Mouse (Mus musculus) adrenal gland, adult 2 months (tissue): ENCODE data around the gene Ccdc30. TPM values are rescaled to one million over a fixed set of nuclear protein-coding genes. Genes with fewer than 3 reads are reported as not detected.
"Not testable (repeated sequence)": the region's sequence is repeated elsewhere in the genome, so short reads cannot be mapped to it uniquely, and the experiment has no call there.

ENCODE experiments used
- DNase-seq: peaks from one replicate; pipeline ENCODE4 v3.0.0; 2021
- polyA plus RNA-seq: library from polyadenylated mRNA; depleted of rRNA; stranded (reverse); fragments of >200 nt; gene quantifications from 2 replicates; pipeline ENCODE4 v1.2.3, GENCODE M21; 2012; rRNA removed
- total RNA-seq, 2 experiments: library from RNA; stranded (reverse); gene quantifications; 2 replicates each; pipeline ENCODE4 v1.2.3; 2021

The Ccdc30 gene
- total and polyA plus RNA-seq, 3 experiments, result 2.5 to 23.9 (median 7.2) TPM

GRCm38 (mm10) chr4:119303291-119303690 is 112.0 kb downstream of the Ccdc30 start:
- peak; percentile 13 for DNase-seq

DNA sequence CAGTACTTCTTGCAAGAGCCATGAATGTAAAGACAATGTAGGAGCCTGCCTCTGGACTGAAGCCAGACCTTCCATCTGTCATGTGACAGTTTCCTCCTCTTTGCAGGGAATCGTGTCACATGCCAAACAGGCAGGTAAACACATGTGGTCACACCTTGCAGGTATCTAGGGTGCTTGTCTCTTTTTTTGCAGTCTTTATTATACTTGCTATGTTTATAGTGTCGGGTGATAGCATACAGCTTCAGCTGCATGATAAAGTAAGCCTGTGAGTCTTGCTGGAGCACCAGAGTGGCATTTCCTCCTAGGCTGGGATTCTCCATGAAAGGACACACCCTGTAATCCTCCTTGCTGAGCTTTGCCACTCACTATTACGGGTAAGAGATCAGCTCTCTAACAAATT is 113.5 kb downstream of the Ccdc30 start:
- DNase-seq, result no peak

GRCm38 (mm10) chr4:119300761-119301160 is 114.6 kb downstream of the Ccdc30 start:
- DNase-seq, result peak; percentile 50

GRCm38 (mm10) chr4:119297361-119297760 is 118.0 kb downstream of the Ccdc30 start:
- DNase-seq, result no peak

GRCm38 (mm10) chr4:119295134-119295453 is 120.2 kb downstream of the Ccdc30 start:
- no peak for DNase-seq

DNA sequence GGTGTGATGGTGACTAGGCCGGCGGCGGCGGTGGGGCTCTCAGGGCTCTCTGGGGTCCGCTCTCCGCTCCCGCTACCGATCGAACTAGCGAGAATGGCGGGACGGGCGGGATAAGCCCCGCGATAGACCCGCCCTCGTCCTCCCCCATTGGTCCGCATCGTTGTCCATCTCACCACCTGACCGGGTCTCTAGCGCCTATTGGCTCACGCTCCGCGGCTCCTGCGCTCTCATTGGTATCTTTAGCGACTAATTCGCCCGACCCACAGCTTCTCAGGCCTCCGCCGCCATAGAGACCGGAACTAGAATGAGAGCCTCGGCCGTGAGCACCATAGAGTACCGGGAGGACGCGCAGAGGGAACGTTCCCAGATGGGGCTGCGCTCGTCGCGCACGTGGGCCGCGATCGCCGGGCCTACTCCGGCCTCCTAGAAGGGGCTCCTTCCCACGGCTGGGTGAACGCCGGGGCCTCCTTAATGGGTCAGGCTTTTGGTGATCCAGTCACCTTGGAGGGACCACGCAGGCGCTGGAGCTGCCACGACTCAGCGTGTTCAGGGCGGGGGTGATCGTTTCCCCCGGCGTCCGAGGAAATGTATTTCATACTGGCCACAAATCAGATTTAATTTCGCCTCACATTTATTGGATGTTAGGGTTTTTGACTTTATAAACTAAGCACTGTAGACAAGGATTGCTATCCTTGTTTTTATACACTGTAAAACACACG is 120.7 kb downstream of the Ccdc30 start, which contains the start of gene Ybx1:
TSS of gene Ybx1 (minus strand) at position 190 of the 719 bp plus-strand sequence.
- peak; percentile 100 for DNase-seq

- DNase-seq, result peak; percentile 48
Observed at GRCm38 (mm10) chr4:119293574-119294258, 121.6 kb downstream of the Ccdc30 start.

GRCm38 (mm10) chr4:119292771-119293573 is 122.3 kb downstream of the Ccdc30 start:
- peak; percentile 66 for DNase-seq

DNA sequence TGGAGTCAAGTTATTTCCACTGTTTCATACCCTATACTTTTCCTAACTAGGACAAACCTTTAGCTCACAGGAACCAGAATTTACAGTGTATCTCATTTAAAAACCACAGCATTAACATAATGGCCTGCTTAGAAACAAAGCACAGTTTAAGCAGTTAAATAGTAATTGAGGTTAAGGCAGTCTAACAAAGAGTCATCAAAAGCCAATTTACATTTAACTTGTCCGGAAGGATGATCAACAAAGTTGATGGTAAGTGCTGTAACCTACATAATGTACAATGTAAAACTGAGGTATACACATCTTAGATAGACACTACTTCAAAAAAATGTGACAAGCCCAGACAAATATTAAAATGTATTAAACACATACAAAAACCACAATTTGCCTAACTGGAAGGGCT is 123.4 kb downstream of the Ccdc30 start:
- no peak for DNase-seq

GRCm38 (mm10) chr4:119285336-119285735 is 130.0 kb downstream of the Ccdc30 start:
- no peak for DNase-seq

DNA sequence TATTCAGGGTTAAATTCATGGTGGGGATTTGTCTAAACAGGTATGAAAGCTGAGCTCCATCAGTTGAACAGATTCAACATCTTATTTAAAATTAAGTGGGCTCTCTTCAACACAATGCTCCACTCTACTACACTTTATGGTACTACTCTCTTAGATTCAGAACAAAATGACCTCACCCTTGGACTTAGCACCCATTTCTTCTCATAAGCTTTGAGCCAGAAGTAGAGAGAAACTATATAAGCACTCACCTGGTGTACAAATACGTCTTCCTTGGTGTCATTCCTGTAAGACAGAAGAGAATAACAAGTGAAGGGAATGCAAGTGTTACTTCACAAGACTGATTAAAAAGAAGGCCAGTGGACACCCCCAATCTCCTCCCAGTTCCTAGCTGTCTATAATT is 130.5 kb downstream of the Ccdc30 start:
- no peak for DNase-seq

- DNase-seq, result not testable (repeated sequence)
Observed at GRCm38 (mm10) chr4:119278784-119279183, 136.5 kb downstream of the Ccdc30 start.

DNA sequence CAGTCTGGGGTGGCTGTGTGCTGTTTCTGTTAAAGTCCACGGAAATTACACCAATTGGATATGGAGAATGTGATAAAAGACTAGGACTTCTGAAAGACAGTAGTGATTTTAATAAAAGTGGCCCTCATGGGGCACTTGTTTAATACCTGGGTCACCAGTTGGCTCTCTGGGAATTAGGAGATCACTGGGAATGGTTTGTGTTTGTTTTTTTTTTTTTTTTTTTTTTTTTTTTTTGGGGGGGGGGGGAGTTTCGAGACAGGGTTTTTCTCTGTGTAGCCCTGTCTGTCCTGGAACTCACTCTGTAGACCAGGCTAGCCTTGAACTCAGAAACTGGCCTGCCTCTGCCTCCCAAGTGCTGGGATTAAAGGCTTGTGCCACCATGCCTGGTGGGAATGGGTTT is 139.6 kb downstream of the Ccdc30 start:
- DNase-seq, result no peak

DNA sequence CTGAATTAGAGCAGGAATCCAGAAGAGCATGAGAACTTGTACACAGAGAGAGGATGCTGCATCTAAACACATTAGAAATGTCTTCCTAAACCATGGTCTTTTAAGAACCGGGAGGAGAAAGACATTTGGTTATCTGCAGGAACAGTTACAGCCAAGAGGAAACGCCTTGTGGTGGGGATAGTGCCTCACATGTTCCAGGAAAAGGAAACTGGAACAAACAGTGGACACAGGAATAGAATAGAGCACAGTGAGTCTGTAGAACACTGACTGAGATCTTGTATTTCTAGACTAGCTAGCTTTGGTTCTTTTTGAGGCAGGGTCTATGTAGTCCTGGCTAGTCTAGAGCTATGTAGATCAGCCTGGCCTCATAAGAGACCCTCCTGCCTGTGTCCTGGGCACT is 140.1 kb downstream of the Ccdc30 start:
- DNase-seq, result no peak

DNA sequence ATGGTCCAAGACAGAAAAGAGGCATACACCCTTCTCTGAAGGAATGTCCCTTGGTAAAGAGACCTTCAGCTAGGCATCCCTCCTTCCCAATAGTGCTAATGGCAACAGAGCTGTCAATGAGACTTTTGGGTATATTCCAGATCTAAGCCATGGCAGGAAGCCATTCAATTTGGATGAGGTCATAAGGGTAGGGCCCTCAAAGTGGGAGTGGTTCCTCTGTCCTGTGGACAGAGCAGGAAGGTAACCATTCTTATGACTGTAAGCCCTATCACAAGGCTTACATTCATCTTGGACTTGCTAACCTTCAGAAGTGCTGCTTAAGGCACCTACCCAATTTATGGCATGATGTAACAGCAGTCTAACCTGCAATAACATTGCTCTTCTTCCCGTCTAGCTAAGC is 140.7 kb downstream of the Ccdc30 start:
- DNase-seq, result peak; percentile 45

Other genes with a start within 250 kb of the Ccdc30 start
- gene Zfp691, start 241.3 kb downstream of the Ccdc30 start, total RNA-seq, result 10 to 100 TPM; 12.0 to 16.1 TPM
- gene Zfp691, start 241.3 kb downstream of the Ccdc30 start, polyA plus RNA-seq, result 15.7 and 16.5 TPM in 2 replicates
- gene Ermap, start 225.5 kb downstream of the Ccdc30 start, total RNA-seq, result under 1 TPM; 0.07 to 0.32 TPM
- 0.10 and 0.25 TPM in 2 replicates for gene Ermap, start 225.5 kb downstream of the Ccdc30 start, polyA plus RNA-seq
- 10 to 100 TPM; 16.8 to 19.8 TPM for gene Svbp, start 220.2 kb downstream of the Ccdc30 start, total RNA-seq
- 21.5 and 27.7 TPM in 2 replicates for gene Svbp, start 220.2 kb downstream of the Ccdc30 start, polyA plus RNA-seq
- gene Tmem269, start 197.3 kb downstream of the Ccdc30 start, total RNA-seq, result not detected
- gene Tmem269, start 197.3 kb downstream of the Ccdc30 start, polyA plus RNA-seq, result 0.18 and 0.31 TPM in 2 replicates
- 10 to 100 TPM; 22.4 to 26.4 TPM for gene AU022252, start 182.8 kb downstream of the Ccdc30 start, total RNA-seq
- gene AU022252, start 182.8 kb downstream of the Ccdc30 start, polyA plus RNA-seq, result 4.6 and 6.0 TPM in 2 replicates
- gene P3h1, start 182.6 kb downstream of the Ccdc30 start, total RNA-seq, result 10 to 100 TPM; 23.2 to 27.5 TPM
- 53.2 and 76.6 TPM in 2 replicates for gene P3h1, start 182.6 kb downstream of the Ccdc30 start, polyA plus RNA-seq
- gene Cldn19, start 160.1 kb downstream of the Ccdc30 start, total RNA-seq, result under 1 TPM in 1 of 2 experiments, not detected in 1; 0.24 TPM
- gene Cldn19, start 160.1 kb downstream of the Ccdc30 start, polyA plus RNA-seq, result 0.06 and 0.35 TPM in 2 replicates
- 100 to 1,000 TPM; 692 to 835 TPM for gene Ybx1, start 120.9 kb downstream of the Ccdc30 start, total RNA-seq
- gene Ybx1, start 120.9 kb downstream of the Ccdc30 start, polyA plus RNA-seq, result 323 and 336 TPM in 2 replicates
- 10 to 100 TPM; 15.9 to 23.7 TPM for gene Ppih, start 95.0 kb downstream of the Ccdc30 start, total RNA-seq
- gene Ppih, start 95.0 kb downstream of the Ccdc30 start, polyA plus RNA-seq, result 1.8 and 1.9 TPM in 2 replicates
- gene Ppcs, start 6.9 kb upstream of the Ccdc30 start, total RNA-seq, result 10 to 100 TPM; 28.9 to 55.6 TPM
- 60.9 and 75.8 TPM in 2 replicates for gene Ppcs, start 6.9 kb upstream of the Ccdc30 start, polyA plus RNA-seq
- gene Zmynd12, start 7.3 kb upstream of the Ccdc30 start, total RNA-seq, result 1 to 10 TPM; 3.0 to 3.3 TPM
- gene Zmynd12, start 7.3 kb upstream of the Ccdc30 start, polyA plus RNA-seq, result 5.5 and 7.9 TPM in 2 replicates
- gene Rimkla, start 77.1 kb upstream of the Ccdc30 start, total RNA-seq, result under 1 TPM; 0.09 to 0.21 TPM
- 0.11 and 0.28 TPM in 2 replicates for gene Rimkla, start 77.1 kb upstream of the Ccdc30 start, polyA plus RNA-seq
- gene Foxj3, start 121.5 kb upstream of the Ccdc30 start, total RNA-seq, result 10 to 100 TPM; 41.8 to 43.6 TPM
- 10.2 and 11.8 TPM in 2 replicates for gene Foxj3, start 121.5 kb upstream of the Ccdc30 start, polyA plus RNA-seq
- gene Frg2f1, start 124.0 kb upstream of the Ccdc30 start, total RNA-seq, result 1 to 10 TPM; 8.2 to 9.5 TPM
- 24.8 and 32.4 TPM in 2 replicates for gene Frg2f1, start 124.0 kb upstream of the Ccdc30 start, polyA plus RNA-seq
- not detected for gene Guca2a, start 222.2 kb upstream of the Ccdc30 start, total RNA-seq
- gene Guca2a, start 222.2 kb upstream of the Ccdc30 start, polyA plus RNA-seq, result not detected in 2 replicates
- gene Guca2b, start 243.4 kb upstream of the Ccdc30 start, total RNA-seq, result not detected
- gene Guca2b, start 243.4 kb upstream of the Ccdc30 start, polyA plus RNA-seq, result not detected in 2 replicates